Mouse (Mus musculus): Measurements from ENCODE around the gene Mcl1.

GRCm38 (mm10) chr3:95686492-95687167 is 28.0 kb downstream of the Mcl1 start:
- TF ChIP-seq CTCF (IDR thresholded peaks at IDR 0.05; ENCODE audit: borderline replicate concordance, insufficient read depth, low read depth, low read length) (no peak), POLR2A (IDR thresholded peaks at IDR 0.05; ENCODE audit: borderline replicate concordance, insufficient read depth, low read length) (no peak)
